Mouse (Mus musculus): ENCODE measurements at regions not wholly inside any gene's neighbourhood (a gene's known extent, or its start where the extent isn't known, plus 50 kb on each side); places are given as distances from the start of the nearest gene placed in this dataset.

- 68% methylated on average over 6 of the region's 6 CpGs for WGBS (ENCODE audit: insufficient replicate concordance)
- Histone ChIP-seq H3K9ac (no peak overlapping the region), H3K4me3 (no peak overlapping the region), H3K36me3 (no peaks in the 10 kb centered on the region), H3K9me3 (replicated peaks) (no peaks in the 10 kb centered on the region), H3K27ac (no peak overlapping the region), H3K4me1 (peaks cover 53% of the 10 kb centered on the region), H3K27me3 (replicated peaks) (no peaks in the 10 kb centered on the region), H3K4me2 (no peak overlapping the region)
- ATAC-seq: no peak
Measured at GRCm38 (mm10) chr8:117852521-117852920, 50.8 kb upstream of the Mphosph6 start.

Data from liver, embryonic 12.5 days (tissue).